Mouse (Mus musculus): Measurements from ENCODE around the gene Slc44a5.

The Slc44a5 gene

DNA sequence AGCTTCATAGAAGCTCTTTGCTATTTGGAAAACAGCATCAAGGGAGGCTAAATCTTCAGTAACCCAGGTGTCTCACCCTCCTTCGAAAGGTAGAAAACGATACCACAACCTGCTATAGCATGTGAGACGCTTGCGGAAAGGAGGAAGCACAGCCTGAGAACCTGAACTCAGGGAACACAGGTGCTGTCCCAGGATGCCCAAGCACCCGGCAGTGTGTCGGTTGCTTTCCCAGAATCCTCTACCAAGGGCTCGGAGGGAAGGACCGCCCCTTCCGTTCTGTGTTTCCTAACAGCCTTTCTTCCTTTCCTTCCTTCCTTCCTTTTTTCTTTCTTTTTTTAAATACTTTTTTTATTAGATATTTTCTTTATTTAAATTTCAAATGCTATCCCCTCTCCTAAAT, 326.8 kb downstream of the Slc44a5 start:
- no peak for DNase-seq (ENCODE audit: low spot score)

DNA sequence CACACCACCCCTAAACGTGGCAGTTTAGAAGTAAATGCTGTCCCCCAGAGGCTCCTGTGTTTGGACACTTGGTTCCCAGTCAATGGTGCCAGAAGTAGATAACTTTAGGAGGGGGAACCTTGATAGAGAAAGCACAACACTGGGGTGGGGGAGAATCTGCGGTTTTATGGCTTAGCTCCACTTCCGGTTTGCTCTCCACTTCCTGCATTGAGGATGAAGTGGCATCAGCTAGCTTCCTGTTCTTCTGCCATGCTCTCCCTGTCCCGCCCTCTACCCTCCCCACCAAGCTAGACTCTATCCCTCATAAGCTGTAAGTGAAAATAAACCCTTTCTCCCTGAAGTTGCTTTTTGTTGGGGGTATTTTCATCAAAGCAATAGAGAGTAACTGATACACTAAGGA, 327.9 kb downstream of the Slc44a5 start:
- no peak for DNase-seq (ENCODE audit: low spot score)

- no peak for DNase-seq (ENCODE audit: low spot score)
Measured at GRCm38 (mm10) chr3:154305163-154305884, 332.1 kb downstream of the Slc44a5 start.

DNA sequence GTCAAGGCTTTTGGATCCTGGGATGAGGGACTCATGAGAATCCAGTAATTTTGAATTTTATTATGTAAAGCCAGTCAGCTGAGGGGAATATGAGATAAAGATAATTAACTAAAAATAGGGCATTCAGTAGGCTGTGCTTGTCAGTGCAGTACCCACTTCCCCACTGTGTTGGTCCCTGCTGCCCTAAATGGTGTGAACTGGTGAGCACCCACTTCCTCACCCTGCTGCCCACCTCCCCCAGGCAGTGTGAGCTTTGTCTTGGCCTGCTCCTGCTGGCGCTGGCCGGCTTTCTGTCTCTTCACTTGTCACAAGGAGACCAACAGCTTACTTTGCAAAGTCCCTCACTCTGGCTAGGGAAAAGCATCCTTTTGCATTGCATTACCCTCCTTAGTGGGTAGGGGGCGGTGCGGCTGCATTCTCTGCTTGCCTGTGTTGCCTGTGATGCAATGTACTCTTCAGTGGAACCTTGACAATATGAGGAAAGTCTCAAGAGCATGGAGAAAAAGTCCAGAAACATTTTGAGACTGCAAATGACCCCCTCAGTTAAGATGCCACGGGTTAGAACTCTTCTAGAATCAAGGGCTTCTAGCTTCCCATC, 344.5 kb downstream of the Slc44a5 start:
- DNase-seq (ENCODE audit: low spot score) = no peak
